Mouse (Mus musculus) cerebellum, adult 2 months (tissue): Measurements from ENCODE around the gene Iqsec1.

Experiments used
- CTCF ChIP-seq: fragments of 200-500 bp; IDR thresholded peaks from 2 replicates; pipeline ENCODE4 v1.5.1; 2011; ENCODE audit warnings: low read depth, mild to moderate bottlenecking, control low read depth, low read length, moderate library complexity, borderline replicate concordance; ENCODE audit not compliant: insufficient read depth
- POLR2A ChIP-seq: fragments of 200-500 bp; IDR thresholded peaks from 2 replicates; pipeline ENCODE4 v1.6.1; 2011; ENCODE audit warnings: low read length, control low read depth, borderline replicate concordance; ENCODE audit not compliant: insufficient read depth

GRCm38 (mm10) chr6:90783176-90783575 is 205.3 kb downstream of the Iqsec1 start:
- TF ChIP-seq POLR2A (no peak), CTCF (no peak)
